Mouse (Mus musculus) hindbrain, embryonic 11.5 days (tissue): ENCODE data around the gene Sec23a. TPM values are rescaled to one million over a fixed set of nuclear protein-coding genes. Genes with fewer than 3 reads are reported as not detected.

ENCODE experiments used
- ATAC-seq: fragments of 200-750 bp; cut with Nextera tagmentation; 2 replicates; pipeline ENCODE4 v1.8.0; 2017; ENCODE audit warnings: mild to moderate bottlenecking, moderate TSS enrichment, moderate library complexity; ENCODE audit not compliant: low FRiP score
- DNase-seq: peaks from one replicate; pipeline ENCODE4 v3.0.0-alpha.2; 2015; ENCODE audit warnings: low spot score
- H3K27ac ChIP-seq: fragments of 300-500 bp; sonication (generic); 2 replicates; pipeline ENCODE4 v1.5.1; 2014; ENCODE audit warnings: mild to moderate bottlenecking, low read depth, low read length
- H3K27me3 ChIP-seq: fragments of 300-500 bp; sonication (generic); 2 replicates; pipeline ENCODE4 v1.6.1; 2014; ENCODE audit warnings: mild to moderate bottlenecking, low read length, moderate library complexity, mixed read lengths; ENCODE audit not compliant: control insufficient read depth, insufficient read depth
- H3K36me3 ChIP-seq: fragments of 300-500 bp; sonication (generic); 2 replicates; pipeline ENCODE4 v1.6.1; 2014; ENCODE audit warnings: mild to moderate bottlenecking, low read length, moderate library complexity, mixed read lengths; ENCODE audit not compliant: control insufficient read depth, insufficient read depth
- H3K4me1 ChIP-seq: fragments of 300-500 bp; sonication (generic); replicated peaks from 2 replicates; pipeline ENCODE4 v1.6.1; 2014; ENCODE audit warnings: low read length, mixed read lengths; ENCODE audit not compliant: control insufficient read depth, insufficient read depth
- H3K4me2 ChIP-seq: fragments of 300-500 bp; sonication (generic); replicated peaks from 2 replicates; pipeline ENCODE4 v1.6.1; 2014; ENCODE audit warnings: mild to moderate bottlenecking, low read depth, low read length
- H3K4me3 ChIP-seq: fragments of 300-500 bp; sonication (generic); 2 replicates; pipeline ENCODE4 v1.5.1; 2014; ENCODE audit warnings: low read depth, low read length
- H3K9ac ChIP-seq: fragments of 300-500 bp; sonication (generic); 2 replicates; pipeline ENCODE4 v1.6.1; 2014; ENCODE audit warnings: low read depth, low read length
- H3K9me3 ChIP-seq: fragments of 300-500 bp; sonication (generic); 2 replicates; pipeline ENCODE4 v1.6.1; 2016; ENCODE audit warnings: low read length; ENCODE audit not compliant: control insufficient read depth
- WGBS: fragments of 180-500 bp; shearing (Covaris S2); extraction: QIAGEN DNeasy Blood & Tissue Kit; methylation state at CpG from one replicate; pipeline ENCODE4 v1.1.7; 2014; 5-methylcytosine and 5-hydroxymethylcytosine counted together
- polyA plus RNA-seq: library from polyadenylated mRNA; unstranded; fragments of >200 nt; fragmentation: Nextera tagmentation; extraction: Ambion mirVana; gene quantifications from 2 replicates; pipeline ENCODE4 v1.2.1, GENCODE M21; 2014

Sec23a gene
- polyA plus RNA-seq, 1 experiment from 2014 or later, result 91.5 TPM

DNA sequence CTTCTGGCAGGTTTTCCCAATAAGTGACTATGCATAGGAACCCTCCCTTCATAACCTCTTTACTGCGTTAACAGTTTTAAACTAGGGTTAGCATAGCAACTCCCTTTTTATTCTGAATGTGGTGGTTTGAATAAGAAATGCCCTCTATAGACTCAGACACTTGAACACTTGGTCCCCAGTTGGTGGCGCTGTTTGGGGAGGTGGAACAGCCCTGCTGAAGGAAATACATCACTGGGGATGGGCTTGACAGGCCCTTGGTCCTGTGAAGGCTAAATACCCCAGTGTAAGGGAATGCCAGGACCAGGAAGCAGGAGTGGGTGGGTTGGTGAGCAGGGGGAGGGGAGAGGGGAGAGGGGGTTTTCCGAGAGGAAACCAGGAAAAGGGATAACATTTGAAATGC lies 92.3 kb downstream of the Sec23a start:
- 62% methylated on average over 3 of the region's 3 CpGs for WGBS
- Histone ChIP-seq H3K4me1 (no peaks in the 10 kb centered on the region), H3K9ac (no peak overlapping the region), H3K27me3 (no peaks in the 10 kb centered on the region), H3K4me3 (no peak overlapping the region), H3K4me2 (no peak overlapping the region), H3K9me3 (no peaks in the 10 kb centered on the region), H3K36me3 (no peaks in the 10 kb centered on the region), H3K27ac (no peak overlapping the region)
- no peak for ATAC-seq
- no peak for DNase-seq

GRCm38 (mm10) chr12:58909826-58910225 lies 102.0 kb downstream of the Sec23a start:
- no peak for DNase-seq

More at GRCm38 (mm10) chr12:58909826-58910225, 102.0 kb downstream of the Sec23a start:
- Histone ChIP-seq H3K9ac (no peak overlapping the region), H3K4me2 (no peak overlapping the region), H3K9me3 (no peaks in the 10 kb centered on the region), H3K27me3 (no peaks in the 10 kb centered on the region), H3K4me3 (no peak overlapping the region), H3K36me3 (no peaks in the 10 kb centered on the region), H3K27ac (no peak overlapping the region), H3K4me1 (no peaks in the 10 kb centered on the region)
- WGBS, result 93% methylated on average over 4 of the region's 4 CpGs
- ATAC-seq, result no peak

Other genes with a start within 250 kb of the Sec23a start
- gene Gemin2, start 1.4 kb upstream of the Sec23a start, polyA plus RNA-seq, result 26.3 and 26.4 TPM in 2 replicates
- gene Trappc6b, start 49.5 kb upstream of the Sec23a start, polyA plus RNA-seq, result 75.3 and 83.6 TPM in 2 replicates
- gene Pnn, start 54.9 kb upstream of the Sec23a start, polyA plus RNA-seq, result 106 and 107 TPM in 2 replicates
- gene Mia2, start 83.8 kb upstream of the Sec23a start, polyA plus RNA-seq, result 60.0 and 60.8 TPM in 2 replicates
- gene Fbxo33, start 207.7 kb upstream of the Sec23a start, polyA plus RNA-seq, result 8.1 and 10.3 TPM in 2 replicates